Mouse (Mus musculus) stomach, embryonic 14.5 days (tissue): ENCODE data around the gene Ncor2. TPM values are rescaled to one million over a fixed set of nuclear protein-coding genes. Genes with fewer than 3 reads are reported as not detected.
A peak's percentile ranks its signal among the peaks of the same experiment; 100 is the strongest.
"Not testable (repeated sequence)": the region's sequence is repeated elsewhere in the genome, so short reads cannot be mapped to it uniquely, and the experiment has no call there.

Experiments used
- ATAC-seq: fragments of 200-750 bp; cut with Nextera tagmentation; 2 replicates; pipeline ENCODE4 v1.8.0; 2017; ENCODE audit warnings: low read depth, moderate TSS enrichment; ENCODE audit not compliant: insufficient number of reproducible peaks, insufficient read depth, low FRiP score
- H3K27ac ChIP-seq: fragments of 300-500 bp; sonication (generic); 2 replicates; pipeline ENCODE4 v1.5.1; 2014; ENCODE audit warnings: mild to moderate bottlenecking, low read length, moderate library complexity, mixed read lengths
- H3K27me3 ChIP-seq: fragments of 300-500 bp; sonication (generic); 2 replicates; pipeline ENCODE4 v1.6.1; 2014; ENCODE audit warnings: low read length, control low read depth, mixed read lengths; ENCODE audit not compliant: control insufficient read depth, insufficient read depth
- H3K36me3 ChIP-seq: fragments of 300-500 bp; sonication (generic); 2 replicates; pipeline ENCODE4 v1.6.1; 2014; ENCODE audit warnings: mild to moderate bottlenecking, control low read depth, low read length, moderate library complexity, mixed read lengths; ENCODE audit not compliant: control insufficient read depth, insufficient read depth
- H3K4me1 ChIP-seq: fragments of 300-500 bp; sonication (generic); 2 replicates; pipeline ENCODE4 v1.6.1; 2014; ENCODE audit warnings: low read length, control low read depth, mixed read lengths; ENCODE audit not compliant: control insufficient read depth, insufficient read depth
- H3K4me2 ChIP-seq: fragments of 300-500 bp; sonication (generic); replicated peaks from 2 replicates; pipeline ENCODE4 v1.6.1; 2014; ENCODE audit warnings: low read depth, low read length, control low read depth
- H3K4me3 ChIP-seq: fragments of 300-500 bp; sonication (generic); 2 replicates; pipeline ENCODE4 v1.5.1; 2014; ENCODE audit warnings: low read depth, low read length, control low read depth
- H3K9ac ChIP-seq: fragments of 300-500 bp; sonication (generic); replicated peaks from 2 replicates; pipeline ENCODE4 v1.6.1; 2014; ENCODE audit warnings: low read depth, mild to moderate bottlenecking, control low read depth, low read length, moderate library complexity, mixed read lengths
- H3K9me3 ChIP-seq: fragments of 300-500 bp; sonication (generic); 2 replicates; pipeline ENCODE4 v1.6.1; 2016; ENCODE audit warnings: low read depth, low read length, control low read depth; ENCODE audit not compliant: control insufficient read depth
- WGBS: fragments of 180-500 bp; shearing (Covaris S2); extraction: QIAGEN DNeasy Blood & Tissue Kit; methylation state at CpG from one replicate; pipeline ENCODE4 v1.1.7; 2014; 5-methylcytosine and 5-hydroxymethylcytosine counted together
- polyA plus RNA-seq: library from polyadenylated mRNA; unstranded; fragments of >200 nt; fragmentation: Nextera tagmentation; extraction: Ambion mirVana; gene quantifications from 2 replicates; pipeline ENCODE4 v1.2.1, GENCODE M21; 2014

Ncor2 gene
- polyA plus RNA-seq, 1 experiment from 2014 or later = 32.7 TPM

GRCm38 (mm10) chr5:125199086-125199485 is 20.1 kb upstream of the Ncor2 start:
- ATAC-seq = no peak
- no peak overlapping the region for H3K4me2 ChIP-seq
- H3K36me3 ChIP-seq = no peaks in the 10 kb centered on the region
- H3K9ac ChIP-seq = no peak overlapping the region
- H3K27me3 ChIP-seq = no peaks in the 10 kb centered on the region
- 81% methylated on average over 6 of the region's 6 CpGs for WGBS
- H3K9me3 ChIP-seq = no peaks in the 10 kb centered on the region
- H3K27ac ChIP-seq = no peak overlapping the region
- H3K4me3 ChIP-seq = no peak overlapping the region
- H3K4me1 ChIP-seq = peaks cover 3% of the 10 kb centered on the region

GRCm38 (mm10) chr5:125197325-125197724 is 18.3 kb upstream of the Ncor2 start:
- H3K27me3 ChIP-seq = not testable (repeated sequence)
- WGBS = 62% methylated on average over 2 of the region's 2 CpGs

GRCm38 (mm10) chr5:125196054-125196453 is 17.0 kb upstream of the Ncor2 start:
- Histone ChIP-seq H3K4me2 (no peak overlapping the region), H3K4me3 (no peak overlapping the region), H3K9me3 (no peaks in the 10 kb centered on the region), H3K27ac (peak overlapping the region; percentile 62), H3K27me3 (no peaks in the 10 kb centered on the region), H3K4me1 (peaks cover 9% of the 10 kb centered on the region), H3K9ac (no peak overlapping the region), H3K36me3 (no peaks in the 10 kb centered on the region)
- WGBS = 53% methylated on average over 13 of the region's 13 CpGs
- ATAC-seq = no peak

More at GRCm38 (mm10) chr5:125197325-125197724, 18.3 kb upstream of the Ncor2 start:
- H3K4me1 ChIP-seq, H3K27ac ChIP-seq, H3K4me3 ChIP-seq, H3K9ac ChIP-seq, ATAC-seq, H3K4me2 ChIP-seq, H3K36me3 ChIP-seq, H3K9me3 ChIP-seq: not testable (repeated sequence)

GRCm38 (mm10) chr5:125195142-125195541 is 16.1 kb upstream of the Ncor2 start:
- no peak overlapping the region for H3K27ac ChIP-seq
- 48% methylated on average over 3 of the region's 3 CpGs for WGBS

GRCm38 (mm10) chr5:125193478-125194439 is 14.7 kb upstream of the Ncor2 start:
- H3K4me1 ChIP-seq = peaks cover 11% of the 10 kb centered on the region
- no peaks in the 10 kb centered on the region for H3K27me3 ChIP-seq
- no peak overlapping the region for H3K4me3 ChIP-seq
- no peak for ATAC-seq
- no peak overlapping the region for H3K9ac ChIP-seq
- H3K36me3 ChIP-seq = no peaks in the 10 kb centered on the region
- 50% methylated on average over 25 of the region's 25 CpGs for WGBS
- peak overlapping the region; percentile 29 for H3K27ac ChIP-seq
- no peaks in the 10 kb centered on the region for H3K9me3 ChIP-seq
- no peak overlapping the region; the same call in 1 of the 2 replicates for H3K4me2 ChIP-seq

More at GRCm38 (mm10) chr5:125195142-125195541, 16.1 kb upstream of the Ncor2 start:
- Histone ChIP-seq H3K36me3 (no peaks in the 10 kb centered on the region), H3K4me2 (no peak overlapping the region), H3K27me3 (no peaks in the 10 kb centered on the region), H3K4me3 (no peak overlapping the region), H3K4me1 (peaks cover 9% of the 10 kb centered on the region), H3K9ac (no peak overlapping the region), H3K9me3 (no peaks in the 10 kb centered on the region)
- no peak for ATAC-seq

GRCm38 (mm10) chr5:125191608-125192007 is 12.6 kb upstream of the Ncor2 start:
- H3K4me2 ChIP-seq = no peak overlapping the region
- WGBS = 55% methylated on average over 9 of the region's 9 CpGs
- H3K9ac ChIP-seq = no peak overlapping the region
- H3K4me1 ChIP-seq = peaks cover 13% of the 10 kb centered on the region
- ATAC-seq = no peak
- H3K27ac ChIP-seq = no peak overlapping the region
- no peaks in the 10 kb centered on the region for H3K36me3 ChIP-seq
- no peaks in the 10 kb centered on the region for H3K9me3 ChIP-seq
- no peak overlapping the region for H3K4me3 ChIP-seq
- no peaks in the 10 kb centered on the region for H3K27me3 ChIP-seq

GRCm38 (mm10) chr5:125190105-125190813 is 11.2 kb upstream of the Ncor2 start:
- H3K4me3 ChIP-seq = no peak overlapping the region
- H3K27ac ChIP-seq = no peak overlapping the region
- no peaks in the 10 kb centered on the region for H3K36me3 ChIP-seq
- ATAC-seq = no peak
- H3K9me3 ChIP-seq = no peaks in the 10 kb centered on the region
- no peak overlapping the region for H3K4me2 ChIP-seq
- no peaks in the 10 kb centered on the region for H3K27me3 ChIP-seq
- no peak overlapping the region for H3K9ac ChIP-seq
- peaks cover 16% of the 10 kb centered on the region for H3K4me1 ChIP-seq
- WGBS = 74% methylated on average over 7 of the region's 7 CpGs

- Histone ChIP-seq H3K27me3 (no peaks in the 10 kb centered on the region), H3K4me3 (no peak overlapping the region), H3K4me1 (peaks cover 21% of the 10 kb centered on the region), H3K9me3 (no peaks in the 10 kb centered on the region), H3K4me2 (no peak overlapping the region), H3K9ac (no peak overlapping the region), H3K27ac (no peak overlapping the region), H3K36me3 (no peaks in the 10 kb centered on the region)
- 39% methylated on average over 11 of the region's 11 CpGs for WGBS
- peak; percentile 16; the same call in 1 of the 2 replicates for ATAC-seq
Measured at GRCm38 (mm10) chr5:125189625-125190024, 10.6 kb upstream of the Ncor2 start.
